Mouse (Mus musculus) layer of hippocampus, adult 18-20 months (tissue): ENCODE results near the gene Slc35e1. TPM values are rescaled to one million over a fixed set of nuclear protein-coding genes. Genes with fewer than 3 reads are reported as not detected.
A peak's percentile ranks its signal among the peaks of the same experiment; 100 is the strongest.

Experiments used
- DNase-seq, 2 experiments: peaks; one replicate each; pipeline ENCODE4 v3.0.0; 2022; ENCODE audit warnings: low spot score in 2 of 2
- long read RNA-seq: library from polyadenylated mRNA; stranded (forward); transcript quantifications from one replicate; pipeline ENCODE4 v2.0.0, GENCODE M21; 2021
- total RNA-seq, 2 experiments: library from RNA; stranded (reverse); gene quantifications; 2 replicates each; pipeline ENCODE4 v1.2.3; 2021

Gene Slc35e1
- 10 to 100 TPM; 47.2 to 48.9 TPM for total RNA-seq
- long read RNA-seq, full-length matches to known transcripts = 95 of 106 reads
- long read RNA-seq, partial matches to known transcripts = 0 of 106 reads
- long read RNA-seq, other reads (novel, unspliced or antisense) = 11 of 106 reads

- DNase-seq = peak in 1 of 2 experiments; percentile 22
Observed at GRCm38 (mm10) chr8:72491680-72492621, at the start of gene Slc35e1. Gene Slc35e1, minus strand, starts transcription at chr8:72492614.

GRCm38 (mm10) chr8:72539234-72539633 lies 46.8 kb upstream of the Slc35e1 start:
- DNase-seq = no peak

- DNase-seq = no peak
Observed at GRCm38 (mm10) chr8:72534888-72535287, 42.5 kb upstream of the Slc35e1 start.

GRCm38 (mm10) chr8:72532103-72532502 lies 39.7 kb upstream of the Slc35e1 start:
- no peak for DNase-seq

GRCm38 (mm10) chr8:72521888-72522287 lies 29.5 kb upstream of the Slc35e1 start:
- no peak for DNase-seq

GRCm38 (mm10) chr8:72517421-72517988 lies 25.1 kb upstream of the Slc35e1 start:
- DNase-seq = no peak

- DNase-seq = no peak
Observed at GRCm38 (mm10) chr8:72513158-72513557, 20.7 kb upstream of the Slc35e1 start.

GRCm38 (mm10) chr8:72512648-72513047 lies 20.2 kb upstream of the Slc35e1 start:
- no peak for DNase-seq

GRCm38 (mm10) chr8:72507505-72507904 lies 15.1 kb upstream of the Slc35e1 start:
- DNase-seq = no peak

- no peak for DNase-seq
Observed at GRCm38 (mm10) chr8:72504637-72505314, 12.4 kb upstream of the Slc35e1 start.

- peak in 1 of 2 experiments; percentile 53 for DNase-seq
Observed at GRCm38 (mm10) chr8:72504137-72504536, 11.7 kb upstream of the Slc35e1 start.

- DNase-seq = no peak
Observed at GRCm38 (mm10) chr8:72500521-72500931, 8.1 kb upstream of the Slc35e1 start.

- DNase-seq = no peak
Observed at GRCm38 (mm10) chr8:72499521-72500284, 7.3 kb upstream of the Slc35e1 start.

GRCm38 (mm10) chr8:72498527-72498926 lies 6.1 kb upstream of the Slc35e1 start:
- DNase-seq = no peak

- DNase-seq = peak in 1 of 2 experiments; percentile 38
Observed at GRCm38 (mm10) chr8:72497911-72498310, 5.5 kb upstream of the Slc35e1 start.

- DNase-seq = no peak
Observed at GRCm38 (mm10) chr8:72496217-72496616, 3.8 kb upstream of the Slc35e1 start.

GRCm38 (mm10) chr8:72495411-72496111 lies 3.1 kb upstream of the Slc35e1 start:
- no peak for DNase-seq

- no peak for DNase-seq
Observed at GRCm38 (mm10) chr8:72493381-72493780, 967 bp upstream of the Slc35e1 start.

- DNase-seq = peak; percentile 99
Observed at GRCm38 (mm10) chr8:72492622-72493081, 238 bp upstream of the Slc35e1 start.

- DNase-seq = no peak
Observed at GRCm38 (mm10) chr8:72491017-72491416, 1.4 kb downstream of the Slc35e1 start.
